Mouse (Mus musculus) liver, adult 2 months (tissue): ENCODE measurements around the gene Vrk1.

Experiments used
- CTCF ChIP-seq: fragments of 200-500 bp; IDR thresholded peaks from 2 replicates; pipeline ENCODE4 v1.5.1; 2011; ENCODE audit warnings: low read depth, low read length, control low read depth
- POLR2A ChIP-seq: fragments of 200-500 bp; IDR thresholded peaks from 2 replicates; pipeline ENCODE4 v1.6.1; 2011; ENCODE audit warnings: low read length, control low read depth; ENCODE audit not compliant: insufficient read depth; ENCODE audit errors: extremely low read depth

GRCm38 (mm10) chr12:106027372-106027771 lies 17.3 kb downstream of the Vrk1 start:
- TF ChIP-seq CTCF (no peak), POLR2A (no peak)
